ENCODE assay signal across 24 mouse cellular contexts in the genomic region with DNA sequence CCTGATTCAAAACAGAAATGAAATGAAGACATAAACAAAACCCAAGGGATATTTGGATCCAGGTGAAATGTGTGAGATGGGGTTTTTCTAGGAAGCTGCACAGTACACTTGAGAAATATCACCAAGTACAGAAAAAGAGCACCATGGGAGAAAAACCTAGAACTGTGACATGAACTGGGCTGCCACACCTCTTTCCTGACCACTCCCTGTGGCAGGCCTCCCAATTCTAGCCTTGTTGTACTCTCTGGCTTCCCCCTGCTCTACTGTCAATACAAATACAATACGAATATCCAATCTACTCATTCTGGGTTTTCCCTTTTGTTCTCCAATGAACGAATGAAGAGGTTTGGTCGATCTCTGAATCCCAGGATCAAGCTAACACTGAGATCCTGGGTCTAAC. TPM values are rescaled to one million over a fixed set of nuclear protein-coding genes. Genes with fewer than 3 reads are reported as not detected.
A peak's percentile ranks its signal among the peaks of the same experiment; 100 is the strongest.
DNase-seq lines count a peak whose midpoint lies in the region; ATAC-seq lines count a peak whose summit lies in the region.
"Had no signal": no experiment of that assay in that cellular context is flagged by ENCODE, and none has a peak within 500 bp of the region (broad histone marks: within the 10 kb centered on the region; RNA-seq: fewer than 3 reads in every experiment).

No protein-coding gene starts in this region.

- peak; percentile 90 for DNase-seq in heart, adult 11 months
- DNase-seq in heart, adult 18-20 months, result no peak
- DNase-seq in heart, adult 9 months (ENCODE audit: low spot score in 2 of 2), result no peak
- DNase-seq in midbrain, embryonic 11.5 days (ENCODE audit: low spot score, missing footprints), result peak; percentile 39
- no peak for DNase-seq in midbrain, embryonic 10.5 days (ENCODE audit: low spot score)
- DNase-seq: adrenal gland, postnatal 14 days; cerebellum, adult 2 months; cerebellum, postnatal 25 days; layer of hippocampus, postnatal 36 days; retina, postnatal 1 day; right cerebral cortex, postnatal 25 days; thymus, adult 18-20 months; thymus, postnatal 36 days had no signal

- H3K4me1 ChIP-seq in heart, embryonic 16.5 days (ENCODE audit: control insufficient read depth, insufficient read depth, low read length), result peaks cover 49% of the 10 kb centered on the region
- no peaks in the 10 kb centered on the region for H3K4me1 ChIP-seq in midbrain, embryonic 11.5 days (ENCODE audit: control insufficient read depth, insufficient read depth, low read length)
- no peaks in the 10 kb centered on the region for H3K4me1 ChIP-seq in midbrain, embryonic 10.5 days
- H3K4me1 ChIP-seq in hindbrain, embryonic 12.5 days, result no peaks in the 10 kb centered on the region
- H3K4me1 ChIP-seq: forebrain, embryonic 12.5 days; midbrain, embryonic 15.5 days had no signal

- H3K36me3 ChIP-seq in heart, embryonic 16.5 days (ENCODE audit: control insufficient read depth, insufficient read depth), result 0 out of 2 replicates have a peak, but pooled peaks cover 2% of the 10 kb centered on the region
- H3K36me3 ChIP-seq in midbrain, embryonic 11.5 days (ENCODE audit: control insufficient read depth, insufficient read depth, low read length), result no peaks in the 10 kb centered on the region
- no peaks in the 10 kb centered on the region for H3K36me3 ChIP-seq in midbrain, embryonic 10.5 days
- no peaks in the 10 kb centered on the region for H3K36me3 ChIP-seq in hindbrain, embryonic 12.5 days
- H3K36me3 ChIP-seq: embryonic facial prominence, embryonic 13.5 days; forebrain, embryonic 12.5 days; hindbrain, embryonic 10.5 days; midbrain, embryonic 15.5 days; neural tube, embryonic 13.5 days had no signal

- no peaks in the 10 kb centered on the region for H3K27me3 ChIP-seq in heart, embryonic 16.5 days (ENCODE audit: control insufficient read depth, insufficient read depth, low read length)
- no peaks in the 10 kb centered on the region for H3K27me3 ChIP-seq in midbrain, embryonic 11.5 days (ENCODE audit: control insufficient read depth, insufficient read depth, low read length)
- H3K27me3 ChIP-seq in midbrain, embryonic 10.5 days (ENCODE audit: low read depth, poor library complexity, severe bottlenecking), result no peaks in the 10 kb centered on the region
- H3K27me3 ChIP-seq in hindbrain, embryonic 12.5 days, result no peaks in the 10 kb centered on the region
- H3K27me3 ChIP-seq: embryonic facial prominence, embryonic 13.5 days; forebrain, embryonic 12.5 days; megakaryocyte, embryonic 14.5 days; midbrain, embryonic 15.5 days; neural tube, embryonic 13.5 days had no signal

- 56% methylated on average over 3 of the region's 3 CpGs for WGBS in heart, embryonic 16.5 days
- WGBS in midbrain, embryonic 11.5 days, result 92% methylated on average over 3 of the region's 3 CpGs
- WGBS in midbrain, embryonic 10.5 days, result 93% methylated on average over 3 of the region's 3 CpGs
- 90% methylated on average over 3 of the region's 3 CpGs for WGBS in hindbrain, embryonic 12.5 days

- no peak overlapping the region for H3K9ac ChIP-seq in heart, embryonic 16.5 days (ENCODE audit: low read length)
- H3K9ac ChIP-seq in midbrain, embryonic 11.5 days (ENCODE audit: low read length), result no peak overlapping the region
- H3K9ac ChIP-seq in hindbrain, embryonic 12.5 days, result no peak overlapping the region
- H3K9ac ChIP-seq: embryonic facial prominence, embryonic 13.5 days; forebrain, embryonic 12.5 days; midbrain, embryonic 15.5 days; neural tube, embryonic 13.5 days had no signal

- no peak for ATAC-seq in heart, embryonic 16.5 days (replicated peaks; ENCODE audit: extremely low read depth, insufficient read depth, low FRiP score)
- ATAC-seq in midbrain, embryonic 11.5 days (ENCODE audit: low FRiP score), result no peak
- ATAC-seq in hindbrain, embryonic 12.5 days (ENCODE audit: low FRiP score), result no peak
- ATAC-seq: hindbrain, postnatal 0 days; intestine, embryonic 16.5 days; midbrain, embryonic 15.5 days had no signal

- H3K9me3 ChIP-seq in heart, embryonic 16.5 days (replicated peaks; ENCODE audit: control insufficient read depth, low read length), result no peaks in the 10 kb centered on the region
- no peaks in the 10 kb centered on the region for H3K9me3 ChIP-seq in midbrain, embryonic 11.5 days (ENCODE audit: control insufficient read depth, low read length)
- no peaks in the 10 kb centered on the region for H3K9me3 ChIP-seq in midbrain, embryonic 10.5 days (replicated peaks)
- H3K9me3 ChIP-seq in hindbrain, embryonic 12.5 days (replicated peaks), result no peaks in the 10 kb centered on the region
- H3K9me3 ChIP-seq: embryonic facial prominence, embryonic 13.5 days; forebrain, embryonic 12.5 days; hindbrain, embryonic 10.5 days; megakaryocyte, embryonic 14.5 days; midbrain, embryonic 15.5 days; neural tube, embryonic 13.5 days had no signal

- H3K27ac ChIP-seq in heart, embryonic 16.5 days (ENCODE audit: low read length), result peak overlapping the region; percentile 35; the same call in 1 of the 2 replicates
- no peak overlapping the region for H3K27ac ChIP-seq in midbrain, embryonic 11.5 days (ENCODE audit: low read depth, low read length)
- H3K27ac ChIP-seq in midbrain, embryonic 10.5 days (replicated peaks), result no peak overlapping the region
- H3K27ac ChIP-seq in hindbrain, embryonic 12.5 days, result no peak overlapping the region
- H3K27ac ChIP-seq: embryonic facial prominence, embryonic 13.5 days; forebrain, embryonic 12.5 days; hindbrain, embryonic 10.5 days; hindbrain, postnatal 0 days; midbrain, embryonic 15.5 days; neural tube, embryonic 13.5 days had no signal

- H3K4me2 ChIP-seq in heart, embryonic 16.5 days (ENCODE audit: low read depth, low read length), result no peak overlapping the region
- no peak overlapping the region for H3K4me2 ChIP-seq in midbrain, embryonic 11.5 days
- H3K4me2 ChIP-seq in hindbrain, embryonic 12.5 days (replicated peaks), result no peak overlapping the region
- H3K4me2 ChIP-seq: embryonic facial prominence, embryonic 13.5 days; forebrain, embryonic 12.5 days; midbrain, embryonic 15.5 days; neural tube, embryonic 13.5 days had no signal

- H3K4me3 ChIP-seq in heart, embryonic 16.5 days (ENCODE audit: low read length), result no peak overlapping the region
- no peak overlapping the region for H3K4me3 ChIP-seq in midbrain, embryonic 11.5 days (ENCODE audit: low read depth, low read length)
- no peak overlapping the region for H3K4me3 ChIP-seq in midbrain, embryonic 10.5 days
- no peak overlapping the region for H3K4me3 ChIP-seq in hindbrain, embryonic 12.5 days
- H3K4me3 ChIP-seq: embryonic facial prominence, embryonic 13.5 days; erythroblast, embryonic 14.5 days; forebrain, embryonic 12.5 days; hindbrain, embryonic 10.5 days; midbrain, embryonic 15.5 days; neural tube, embryonic 13.5 days had no signal

RNA-seq across cellular contexts. Expression of a gene that starts 40.4 kb away (rescaled TPM):
- 100 to 1,000 TPM; 382 to 400 TPM for total RNA-seq in heart, adult 18-20 months (2021)
- 163 and 195 TPM in 2 replicates for polyA plus RNA-seq in heart, embryonic 16.5 days (2015; fragmentation: Nextera tagmentation; extraction: Ambion mirVana)
- polyA plus RNA-seq in midbrain, embryonic 11.5 days (2014; fragmentation: Nextera tagmentation; extraction: Ambion mirVana), result 10.2 and 17.2 TPM in 2 replicates
- polyA plus RNA-seq in midbrain, embryonic 10.5 days (2016; fragmentation: Nextera tagmentation; extraction: Ambion mirVana), result 26.6 and 35.9 TPM in 2 replicates
- polyA plus RNA-seq in hindbrain, embryonic 12.5 days (2016; fragmentation: Nextera tagmentation; extraction: Ambion mirVana), result 17.2 and 21.8 TPM in 2 replicates

Comparison
In these comparisons a context has a peak if more than half of its experiments do, and no peak if none do; other contexts are left out.
1. DNase-seq: peak in heart, adult 11 months (single experiment) and midbrain, embryonic 11.5 days (single experiment); none in heart, adult 18-20 months (0 of 2), heart, adult 9 months (0 of 2) and midbrain, embryonic 10.5 days (single experiment).